Mouse (Mus musculus) cerebellum, adult 2 months (tissue): ENCODE measurements around the gene Lcn11.

Experiments used
- CTCF ChIP-seq: fragments of 200-500 bp; IDR thresholded peaks from 2 replicates; pipeline ENCODE4 v1.5.1; 2011; ENCODE audit warnings: low read depth, mild to moderate bottlenecking, control low read depth, low read length, moderate library complexity, borderline replicate concordance; ENCODE audit not compliant: insufficient read depth
- POLR2A ChIP-seq: fragments of 200-500 bp; IDR thresholded peaks from 2 replicates; pipeline ENCODE4 v1.6.1; 2011; ENCODE audit warnings: low read length, control low read depth, borderline replicate concordance; ENCODE audit not compliant: insufficient read depth

- TF ChIP-seq CTCF, result no peak
- TF ChIP-seq POLR2A, result no peak
Measured at GRCm38 (mm10) chr2:25775991-25776390, 826 bp upstream of the Lcn11 start.
